Mouse (Mus musculus) neural tube, postnatal 0 days (tissue): ENCODE measurements around the gene Prss29. TPM values are rescaled to one million over a fixed set of nuclear protein-coding genes. Genes with fewer than 3 reads are reported as not detected.

Source experiments
- polyA plus RNA-seq: library from polyadenylated mRNA; unstranded; fragments of >200 nt; fragmentation: Nextera tagmentation; extraction: Ambion mirVana; gene quantifications from 2 replicates; pipeline ENCODE4 v1.2.1, GENCODE M21; 2015

Prss29 gene
- polyA plus RNA-seq, result not detected in 2 replicates

DNA sequence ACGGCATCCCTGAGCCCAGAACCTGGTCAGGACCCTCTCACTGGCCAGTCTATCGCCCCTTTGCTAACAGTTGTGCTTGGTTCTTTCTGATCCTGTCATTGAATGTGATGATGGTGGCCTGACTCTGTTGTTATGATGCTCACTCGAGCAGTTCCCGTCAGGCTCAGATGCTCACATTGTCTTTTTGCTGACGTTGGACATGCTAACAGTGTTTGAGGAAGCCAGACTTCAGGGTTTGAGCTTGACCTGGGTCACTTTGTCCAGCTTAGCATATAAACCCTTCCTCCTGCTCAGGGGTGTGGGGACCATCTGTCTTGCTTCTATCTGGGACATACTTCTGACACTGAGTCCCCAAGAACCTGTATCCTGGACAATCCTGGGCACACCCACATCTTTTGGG is at the start of gene Prss29:
Gene Prss29, plus strand, starts transcription at position 301 of the 400 bp plus-strand sequence.

DNA sequence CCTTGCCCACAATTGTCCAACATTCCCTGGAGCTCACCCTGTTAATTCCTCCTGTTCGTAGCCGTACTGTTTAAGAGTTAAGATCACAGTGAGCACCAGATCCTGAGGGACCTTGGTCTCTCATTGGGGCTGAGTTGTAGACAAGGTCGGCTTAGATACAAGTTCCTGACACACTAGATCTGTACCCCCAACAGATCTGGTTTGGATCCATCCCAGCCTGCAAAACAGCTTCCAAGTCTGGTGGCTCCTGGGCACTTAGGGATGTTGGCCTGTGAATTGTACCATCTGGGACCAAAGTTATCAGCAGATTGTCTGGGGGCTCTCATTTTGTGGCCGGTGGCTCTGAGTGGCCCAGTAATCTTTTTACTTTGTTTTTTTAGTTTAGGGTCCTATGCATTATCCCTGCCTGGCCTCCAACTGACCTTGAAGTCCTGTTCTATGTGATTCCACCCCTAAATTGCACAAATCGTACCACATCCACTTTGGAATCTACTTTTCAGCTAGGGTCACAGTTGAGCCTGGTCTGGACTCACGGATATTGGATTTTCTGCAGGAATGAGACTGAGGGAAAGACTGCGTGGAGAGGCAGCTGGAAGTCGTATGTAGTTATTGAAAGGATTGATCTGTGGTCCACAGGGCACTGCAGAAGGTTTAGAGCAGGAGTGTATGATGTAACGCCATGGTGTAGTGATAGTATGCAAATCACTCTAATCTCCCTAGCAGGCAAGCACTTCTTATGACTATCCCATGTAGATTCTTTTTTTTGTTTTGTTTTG is 43.7 kb upstream of the Prss29 start, which contains the start of gene Ube2i:
Gene Ube2i, minus strand, starts transcription at position 52 of the 776 bp plus-strand sequence.

DNA sequence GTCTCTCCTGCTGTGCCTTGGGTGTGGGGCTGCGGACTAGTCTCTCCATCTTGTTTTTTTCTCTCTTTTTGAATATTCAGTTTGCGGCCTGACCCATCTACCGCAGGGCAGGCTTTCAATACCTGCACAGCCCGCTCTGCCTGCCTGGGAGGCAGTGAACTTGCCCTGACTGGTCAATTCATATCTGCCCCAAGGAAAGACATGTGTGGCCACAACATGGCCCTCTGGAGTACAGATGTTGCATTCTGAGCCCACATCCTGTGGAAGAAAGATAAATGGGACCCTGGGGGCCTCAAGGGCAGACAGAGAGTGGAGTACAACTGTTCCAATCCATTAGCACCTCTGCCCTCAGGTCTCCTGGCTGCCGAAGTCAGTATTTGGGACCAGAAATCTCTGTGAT is 20.4 kb upstream of the Prss29 start, which contains the start of gene Prss34:
Gene Prss34, plus strand, starts transcription at position 301 of the 400 bp plus-strand sequence.

DNA sequence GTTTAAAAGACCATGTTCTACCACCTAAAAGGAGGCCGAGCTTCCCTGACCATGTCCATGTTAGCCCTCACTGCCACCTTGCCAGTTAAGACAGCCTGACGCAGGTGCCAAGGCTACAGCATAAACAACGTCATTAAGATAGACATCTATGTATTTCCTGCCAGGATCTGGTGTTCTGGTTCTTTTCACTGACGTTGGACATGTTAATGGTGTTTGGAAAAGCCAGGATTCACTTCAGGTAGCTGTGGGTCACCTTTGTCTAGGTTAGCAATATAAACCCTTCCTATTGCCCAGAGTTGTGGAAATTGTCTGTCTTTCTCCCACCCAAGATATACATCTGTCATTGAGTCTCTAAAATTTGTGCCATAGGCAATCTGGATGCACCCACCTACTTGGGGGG is 10.1 kb upstream of the Prss29 start, which contains the start of gene Prss28:
Gene Prss28, plus strand, starts transcription at position 301 of the 400 bp plus-strand sequence.

DNA sequence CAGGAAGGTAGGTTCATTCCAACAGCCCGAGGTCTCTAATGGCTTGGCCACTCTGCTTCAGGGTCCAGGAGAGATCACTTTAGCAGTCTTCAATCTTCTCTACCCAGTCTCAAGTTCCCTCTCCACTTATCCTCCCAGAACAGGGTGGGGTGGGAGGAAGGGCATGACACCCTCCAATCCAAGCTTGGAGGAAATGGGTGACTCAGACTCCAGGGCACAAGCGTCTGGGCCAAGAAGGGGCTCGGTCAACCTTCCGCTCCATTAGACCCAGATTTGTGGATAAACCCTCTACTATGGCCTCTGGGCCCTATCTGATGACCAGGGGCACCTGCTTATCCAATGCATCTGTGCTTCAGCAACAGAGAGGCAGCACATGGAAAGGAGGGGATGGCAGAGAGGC is 27.0 kb downstream of the Prss29 start, which contains the start of gene Tpsab1:
Gene Tpsab1, minus strand, starts transcription at position 101 of the 400 bp plus-strand sequence.

DNA sequence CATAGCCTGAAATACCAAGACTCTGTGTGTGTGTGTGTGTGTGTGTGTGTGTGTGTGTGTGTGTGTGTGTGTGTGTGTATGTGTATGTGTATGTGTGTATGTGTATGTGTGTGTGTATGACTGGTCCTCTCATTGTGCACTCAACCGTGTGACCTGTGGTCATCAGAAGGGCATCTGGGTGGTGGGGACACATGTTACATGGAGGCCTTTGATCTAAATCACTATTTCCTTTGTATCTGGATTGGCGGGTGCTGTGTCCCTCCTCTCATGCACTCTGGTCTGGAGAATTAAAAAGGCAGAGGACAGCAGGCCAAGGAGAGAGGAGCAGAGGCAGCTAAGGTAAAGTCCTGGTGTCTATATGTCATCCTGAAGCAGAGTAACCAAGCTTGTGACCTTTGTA is 47.6 kb downstream of the Prss29 start, which contains the start of gene Tpsb2:
Gene Tpsb2, plus strand, starts transcription at position 301 of the 400 bp plus-strand sequence.

DNA sequence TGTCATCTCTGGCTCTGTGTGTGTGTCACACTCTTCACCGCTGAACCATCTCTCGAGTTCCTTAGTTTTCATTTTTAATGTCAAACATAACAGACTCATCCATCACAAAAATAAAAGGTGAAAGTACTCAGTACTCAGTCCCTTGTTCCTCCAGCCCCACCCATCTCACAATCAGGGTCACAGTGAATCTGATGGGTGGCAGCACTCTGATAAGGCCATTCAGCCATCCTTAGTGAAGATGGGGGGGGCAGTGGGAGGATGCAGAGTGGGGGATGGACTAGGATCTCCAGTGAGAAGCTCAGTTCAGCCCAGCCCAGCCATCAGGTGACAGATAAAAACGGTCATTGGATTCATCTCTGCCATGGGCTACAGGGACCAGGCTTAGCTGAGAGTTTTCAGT is 50.5 kb downstream of the Prss29 start, which contains the start of gene Tpsg1:
Gene Tpsg1, plus strand, starts transcription at position 301 of the 400 bp plus-strand sequence.

Other genes starting within 250 kb of the Prss29 start
- gene Tmem204, start 235.1 kb upstream of the Prss29 start, polyA plus RNA-seq, result 10.5 and 10.7 TPM in 2 replicates
- gene Telo2, start 202.7 kb upstream of the Prss29 start, polyA plus RNA-seq, result 38.9 and 43.9 TPM in 2 replicates
- gene Ptx4, start 197.9 kb upstream of the Prss29 start, polyA plus RNA-seq, result 0.50 and 0.94 TPM in 2 replicates
- gene Clcn7, start 185.3 kb upstream of the Prss29 start, polyA plus RNA-seq, result 19.8 and 20.7 TPM in 2 replicates
- gene Ccdc154, start 156.2 kb upstream of the Prss29 start, polyA plus RNA-seq, result not detected in 2 replicates
- not detected in 2 replicates for gene Gm38655, start 143.2 kb upstream of the Prss29 start, polyA plus RNA-seq
- 29.8 and 30.3 TPM in 2 replicates for gene BC003965, start 134.1 kb upstream of the Prss29 start, polyA plus RNA-seq
- 14.4 and 15.5 TPM in 2 replicates for gene Unkl, start 130.3 kb upstream of the Prss29 start, polyA plus RNA-seq
- 127 and 128 TPM in 2 replicates for gene Gnptg, start 78.5 kb upstream of the Prss29 start, polyA plus RNA-seq
- 62.0 and 68.2 TPM in 2 replicates for gene Tsr3, start 78.5 kb upstream of the Prss29 start, polyA plus RNA-seq
- 26.6 and 31.1 TPM in 2 replicates for gene Baiap3, start 62.3 kb upstream of the Prss29 start, polyA plus RNA-seq
- 306 and 315 TPM in 2 replicates for gene Ube2i, start 44.0 kb upstream of the Prss29 start, polyA plus RNA-seq
- gene Prss34, start 20.3 kb upstream of the Prss29 start, polyA plus RNA-seq, result not detected in 2 replicates
- gene Prss28, start 10.0 kb upstream of the Prss29 start, polyA plus RNA-seq, result not detected in 2 replicates
- not detected in 2 replicates for gene Tpsab1, start 26.9 kb downstream of the Prss29 start, polyA plus RNA-seq
- gene Tpsb2, start 47.7 kb downstream of the Prss29 start, polyA plus RNA-seq, result 0.56 and 0.80 TPM in 2 replicates
- 0.51 and 1.2 TPM in 2 replicates for gene Tpsg1, start 50.6 kb downstream of the Prss29 start, polyA plus RNA-seq
- gene Cacna1h, start 115.1 kb downstream of the Prss29 start, polyA plus RNA-seq, result 8.1 and 8.2 TPM in 2 replicates
- 2.8 and 3.5 TPM in 2 replicates for gene Tekt4, start 136.0 kb downstream of the Prss29 start, polyA plus RNA-seq
- 1.1 TPM in 2 replicates for gene Sstr5, start 178.6 kb downstream of the Prss29 start, polyA plus RNA-seq